Mouse (Mus musculus): ENCODE results near the gene Fance.
"Not testable (repeated sequence)": the region's sequence is repeated elsewhere in the genome, so short reads cannot be mapped to it uniquely, and the experiment has no call there.

Fance gene

DNA sequence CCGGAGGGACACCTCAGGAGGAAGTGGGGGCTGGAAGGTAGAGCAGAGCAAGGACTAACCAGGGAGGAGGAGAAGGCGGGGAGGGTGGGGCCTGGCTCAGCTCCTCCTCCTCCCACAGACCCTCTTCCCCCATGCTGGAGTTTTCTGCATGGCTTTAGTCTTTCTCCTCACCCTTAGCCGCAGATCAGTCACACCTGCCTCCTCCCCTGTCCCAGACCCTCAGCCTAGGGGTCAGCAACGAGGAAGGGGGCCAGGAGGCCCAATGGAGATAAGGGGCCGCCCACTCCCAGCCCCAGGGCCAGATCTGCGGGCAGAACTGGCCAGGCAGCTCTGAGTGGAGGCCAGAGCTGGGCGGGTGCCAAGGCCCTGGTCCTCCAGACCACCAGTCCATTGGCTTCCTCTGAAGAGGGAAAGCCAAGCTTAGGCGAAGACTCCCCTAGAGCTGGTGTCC lies 32.0 kb downstream of the Fance start:
- in situ Hi-C loops (cut with MboI; ENCODE audit: unreplicated experiment in 2 of 2): no loop called here

DNA sequence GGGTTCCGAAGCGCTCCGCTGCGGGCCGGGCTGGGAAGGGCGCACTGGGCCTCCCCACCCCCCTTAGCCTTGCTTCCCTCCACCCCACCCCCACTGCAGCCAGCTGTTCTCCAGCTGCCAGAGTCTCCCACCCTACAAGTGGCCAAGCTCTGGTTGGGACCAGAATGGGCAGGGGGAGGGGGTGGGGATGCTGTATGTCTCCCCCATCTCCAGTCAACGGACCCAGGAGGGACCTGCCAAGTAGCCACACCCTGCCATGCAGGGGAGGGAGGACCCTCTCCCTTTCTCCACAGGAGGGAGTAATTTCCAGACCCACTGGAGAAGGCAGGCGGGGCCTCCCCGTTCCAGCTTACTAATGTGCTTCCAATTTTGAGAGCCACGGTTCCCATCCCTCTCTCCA lies 32.6 kb downstream of the Fance start:
- in situ Hi-C loops (cut with MboI; ENCODE audit: unreplicated experiment in 2 of 2): no loop called here

DNA sequence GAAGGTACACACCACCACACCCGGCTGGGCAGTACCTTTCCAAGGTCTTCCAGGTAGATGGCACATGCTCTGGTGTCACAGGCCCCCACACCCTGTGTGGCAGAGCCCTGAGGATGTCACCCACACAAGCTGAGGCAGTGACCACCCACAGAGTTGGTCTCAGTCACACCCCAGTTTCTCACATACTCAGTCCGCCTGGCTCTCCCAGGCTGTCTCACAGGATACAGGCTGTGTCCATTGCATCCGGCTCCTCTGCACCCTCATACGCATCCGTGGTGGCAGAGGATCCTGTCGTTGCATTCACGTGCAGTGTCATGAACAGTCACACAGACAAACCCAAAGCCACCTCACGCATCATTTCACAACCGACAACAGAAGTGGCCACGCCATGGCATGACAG lies 34.0 kb downstream of the Fance start:
- in situ Hi-C loops (cut with MboI; ENCODE audit: unreplicated experiment in 2 of 2): no loop called here

DNA sequence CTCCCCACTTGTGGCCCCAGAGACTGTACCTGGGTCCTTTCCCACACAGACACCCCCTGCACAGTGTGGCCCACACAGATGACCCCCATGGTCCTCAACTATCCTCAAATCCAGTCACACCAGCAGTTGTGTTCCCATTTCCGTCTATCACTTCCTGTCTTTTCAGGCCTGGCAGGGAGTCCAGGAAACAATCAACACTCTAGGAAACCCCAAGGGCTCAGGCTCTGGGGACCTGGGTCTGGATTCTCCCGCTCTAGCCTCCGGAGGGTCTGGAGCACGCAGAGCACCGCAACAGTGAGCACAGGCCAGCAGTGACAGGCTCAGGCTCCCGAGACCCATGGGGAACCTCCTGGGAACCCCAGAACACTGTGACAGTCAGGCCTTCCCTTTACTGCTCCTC lies 34.9 kb downstream of the Fance start:
- in situ Hi-C loops (cut with MboI; ENCODE audit: unreplicated experiment in 2 of 2): no loop called here

DNA sequence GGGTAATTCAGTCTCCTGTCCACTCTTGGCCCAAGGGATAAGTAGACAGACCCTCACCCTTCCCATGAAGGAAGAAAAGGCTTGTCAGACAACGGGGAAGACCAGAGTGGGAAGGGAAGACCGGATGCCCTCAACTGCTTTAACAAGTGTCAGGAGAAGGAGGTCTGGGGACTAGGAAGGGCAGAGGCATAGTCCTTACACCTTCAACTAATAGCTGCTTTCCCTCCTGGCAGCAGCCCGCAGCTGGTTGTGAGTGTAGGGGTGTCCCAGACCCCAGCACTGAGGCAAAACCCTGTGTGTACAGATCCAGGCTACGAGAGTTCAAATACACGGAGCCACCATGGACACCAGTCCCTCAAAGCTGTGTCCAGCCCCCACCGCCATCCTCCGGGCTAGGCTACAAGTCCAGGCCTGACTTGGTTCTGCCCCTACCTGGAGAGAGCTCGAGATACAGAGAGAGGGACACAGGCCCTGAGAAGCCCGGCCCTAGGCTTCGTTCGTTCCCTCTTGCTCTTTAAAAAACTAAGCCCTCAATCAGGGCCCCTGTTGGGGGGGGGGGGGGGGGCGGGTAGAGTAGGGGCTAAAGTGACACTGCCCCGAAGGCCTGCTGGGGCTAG lies 36.1 kb downstream of the Fance start:
- in situ Hi-C loops (cut with MboI; ENCODE audit: unreplicated experiment in 2 of 2): no loop called here

DNA sequence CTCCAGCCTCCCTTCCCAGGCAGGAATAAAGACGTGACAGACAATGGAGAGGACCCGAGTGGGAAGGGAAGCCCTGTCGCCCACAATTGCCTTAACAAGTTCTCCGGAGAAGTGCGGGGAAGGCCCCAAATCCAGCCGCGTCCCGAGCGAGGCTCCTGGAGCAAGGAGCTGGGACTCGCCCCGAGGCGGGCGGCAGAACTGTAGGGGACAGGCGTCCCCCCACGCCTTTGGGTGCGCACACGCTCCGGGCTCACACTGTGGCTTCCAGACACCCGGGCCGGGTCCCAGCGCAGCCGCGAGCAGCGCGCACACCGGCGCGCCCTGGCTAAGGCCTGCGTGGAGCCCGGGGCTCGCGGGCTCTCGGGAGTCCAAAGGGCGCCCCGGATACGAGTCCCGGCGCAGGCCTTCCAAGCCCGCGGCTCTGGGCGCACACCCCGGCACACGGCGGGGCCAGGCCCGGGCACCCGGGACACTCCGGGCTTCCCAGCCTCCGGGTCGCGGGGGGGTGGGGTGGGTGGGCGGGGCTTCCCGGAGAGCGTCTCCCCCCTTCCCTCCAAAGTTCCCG lies 36.7 kb downstream of the Fance start:
- in situ Hi-C loops (cut with MboI; ENCODE audit: unreplicated experiment in 2 of 2): no loop called here

DNA sequence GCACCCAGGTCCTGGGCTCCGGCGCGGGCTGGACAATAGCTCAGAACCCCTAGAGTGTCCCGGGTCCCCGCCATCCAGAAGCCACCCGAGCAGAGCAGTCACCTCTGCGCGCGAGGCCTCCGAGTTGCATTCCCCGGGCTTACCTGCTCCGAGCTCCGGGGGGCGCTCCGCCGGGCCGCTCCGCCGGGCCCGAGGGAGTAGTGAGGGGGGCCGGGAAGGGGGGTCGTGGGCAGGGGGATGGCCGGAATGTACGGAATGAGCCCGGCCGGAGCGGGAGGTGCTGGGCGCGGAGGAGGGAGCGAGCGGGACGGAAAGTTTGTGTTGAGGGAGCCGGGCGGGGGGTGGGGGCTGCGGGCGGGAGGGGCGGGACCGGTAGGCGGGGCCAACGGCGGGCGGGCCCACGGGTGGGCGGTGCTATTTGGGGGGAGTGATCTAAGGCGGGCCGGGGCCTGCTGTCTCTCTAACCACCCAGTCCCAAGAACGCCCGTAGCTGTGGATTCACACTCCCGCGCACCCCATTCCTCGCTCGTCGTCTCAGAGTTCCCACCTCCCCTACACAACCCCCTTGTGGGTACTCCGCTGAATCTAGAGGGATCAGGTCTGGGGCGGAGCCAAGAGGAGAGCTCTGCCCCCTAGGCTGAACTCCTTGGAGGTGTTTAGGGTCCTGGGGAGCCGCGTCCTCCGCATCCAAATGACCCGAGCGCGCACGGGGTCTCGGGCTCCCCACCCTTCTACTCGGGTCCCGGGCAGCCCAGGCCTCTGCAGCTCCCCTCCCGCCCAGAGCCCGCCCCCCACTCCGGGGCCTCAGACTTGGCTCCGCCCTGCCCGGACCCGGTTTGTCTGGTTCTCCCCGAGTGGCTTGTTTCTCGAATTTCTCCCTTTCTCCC lies 37.4 kb downstream of the Fance start, which contains the start of gene Tead3:
Tead3 (minus strand) TSS at position 352 of the 887 bp plus-strand sequence.
- in situ Hi-C loops (cut with MboI; ENCODE audit: unreplicated experiment in 2 of 2): no loop called here

DNA sequence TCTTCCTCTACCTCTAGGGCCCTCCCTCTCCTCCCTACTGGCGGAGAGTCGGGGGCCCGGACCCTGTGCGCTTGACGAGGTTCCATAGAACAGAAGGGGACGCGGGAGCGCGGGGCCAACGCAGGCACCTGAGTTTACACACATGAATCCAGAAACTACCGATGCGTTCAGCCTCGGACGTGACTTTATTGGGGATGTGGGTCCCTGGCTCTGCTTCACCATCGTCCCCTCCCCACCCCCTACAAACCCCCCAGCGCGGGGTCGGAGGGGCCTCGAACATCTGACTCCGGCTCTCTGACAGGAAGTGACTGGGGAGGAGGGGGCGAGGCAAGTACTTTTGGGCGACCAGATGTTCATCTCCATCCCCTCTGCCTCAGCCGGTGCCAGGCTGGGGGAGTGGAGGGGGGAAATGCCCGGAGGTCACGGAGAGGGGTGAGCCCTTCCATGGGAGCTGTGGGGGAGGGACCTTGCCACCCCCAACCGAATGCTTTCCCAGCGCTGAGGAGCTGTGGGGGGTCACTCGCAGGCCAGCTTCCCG lies 38.1 kb downstream of the Fance start:
- in situ Hi-C loops (cut with MboI; ENCODE audit: unreplicated experiment in 2 of 2): no loop called here

DNA sequence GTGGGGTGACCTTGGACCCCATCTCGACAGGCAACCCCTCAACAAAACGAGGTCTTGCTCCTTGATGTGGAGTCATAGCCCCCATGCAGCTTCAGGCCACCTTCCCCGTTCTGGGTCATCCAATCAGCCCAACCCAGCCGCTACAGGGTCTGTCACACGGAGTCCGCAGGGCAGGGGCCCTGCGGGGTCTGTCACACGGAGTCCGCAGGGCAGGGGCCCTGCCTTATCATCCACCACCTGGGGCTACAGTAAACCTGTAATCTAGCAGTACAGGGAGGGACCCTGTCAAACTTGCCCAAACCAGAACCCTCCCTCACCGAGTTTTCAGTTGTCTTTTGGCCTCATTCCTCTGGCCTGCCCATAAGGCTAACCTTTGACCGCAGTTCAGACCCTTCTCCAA lies 38.7 kb downstream of the Fance start:
- in situ Hi-C loops (cut with MboI; ENCODE audit: unreplicated experiment in 2 of 2): no loop called here

DNA sequence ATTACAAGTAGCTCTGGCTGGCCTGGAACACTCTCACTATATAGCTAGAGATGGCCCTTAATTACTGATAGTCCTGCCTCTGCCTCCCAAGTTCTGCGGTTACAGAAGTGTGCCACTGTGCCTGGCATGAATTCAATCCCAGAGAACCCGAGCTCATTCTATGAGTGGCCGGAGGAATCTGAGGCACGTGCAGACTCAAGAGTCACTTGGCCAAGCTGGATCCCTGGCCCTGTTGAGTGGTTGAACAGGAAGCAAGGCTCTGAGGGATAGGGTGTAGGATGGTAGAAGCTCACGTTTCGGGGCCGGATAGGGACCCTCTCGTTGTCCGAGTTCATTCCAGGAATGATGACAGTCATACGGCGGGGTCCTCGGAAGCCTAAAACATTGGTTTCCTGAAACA lies 42.6 kb downstream of the Fance start:
- in situ Hi-C loops (cut with MboI; ENCODE audit: unreplicated experiment in 2 of 2): no loop called here

DNA sequence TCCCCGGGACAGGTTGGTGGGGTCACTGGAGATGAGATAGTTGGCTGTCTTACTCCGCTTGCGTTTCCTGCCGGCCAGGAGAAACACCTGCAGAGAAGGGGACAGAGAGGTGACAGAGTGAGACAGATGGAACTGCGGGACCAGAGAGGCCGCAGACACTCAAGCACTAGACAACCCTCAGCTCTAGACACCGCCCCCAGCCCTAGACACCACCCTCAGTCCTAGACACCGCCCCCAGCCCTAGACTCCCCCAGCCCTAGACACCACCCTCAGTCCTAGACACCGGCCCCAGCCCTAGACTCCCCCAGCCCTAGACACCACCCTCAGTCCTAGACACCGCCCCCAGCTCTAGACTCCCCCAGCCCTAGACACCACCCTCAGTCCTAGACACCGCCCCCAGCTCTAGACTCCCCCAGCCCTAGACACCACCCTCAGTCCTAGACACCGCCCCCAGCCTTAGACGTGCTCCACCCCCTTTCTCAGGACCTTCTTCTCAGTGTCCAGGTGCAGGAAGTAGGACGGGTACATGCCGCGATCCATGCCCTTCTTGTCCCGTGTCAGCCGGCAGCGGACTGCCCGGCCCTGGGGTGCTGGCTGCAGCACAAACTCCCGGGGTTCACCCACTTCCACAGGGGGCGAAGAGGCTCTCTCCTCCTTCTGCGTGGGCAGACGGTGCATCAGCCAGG lies 45.4 kb downstream of the Fance start:
- in situ Hi-C loops (cut with MboI; ENCODE audit: unreplicated experiment in 2 of 2): not testable (repeated sequence)

DNA sequence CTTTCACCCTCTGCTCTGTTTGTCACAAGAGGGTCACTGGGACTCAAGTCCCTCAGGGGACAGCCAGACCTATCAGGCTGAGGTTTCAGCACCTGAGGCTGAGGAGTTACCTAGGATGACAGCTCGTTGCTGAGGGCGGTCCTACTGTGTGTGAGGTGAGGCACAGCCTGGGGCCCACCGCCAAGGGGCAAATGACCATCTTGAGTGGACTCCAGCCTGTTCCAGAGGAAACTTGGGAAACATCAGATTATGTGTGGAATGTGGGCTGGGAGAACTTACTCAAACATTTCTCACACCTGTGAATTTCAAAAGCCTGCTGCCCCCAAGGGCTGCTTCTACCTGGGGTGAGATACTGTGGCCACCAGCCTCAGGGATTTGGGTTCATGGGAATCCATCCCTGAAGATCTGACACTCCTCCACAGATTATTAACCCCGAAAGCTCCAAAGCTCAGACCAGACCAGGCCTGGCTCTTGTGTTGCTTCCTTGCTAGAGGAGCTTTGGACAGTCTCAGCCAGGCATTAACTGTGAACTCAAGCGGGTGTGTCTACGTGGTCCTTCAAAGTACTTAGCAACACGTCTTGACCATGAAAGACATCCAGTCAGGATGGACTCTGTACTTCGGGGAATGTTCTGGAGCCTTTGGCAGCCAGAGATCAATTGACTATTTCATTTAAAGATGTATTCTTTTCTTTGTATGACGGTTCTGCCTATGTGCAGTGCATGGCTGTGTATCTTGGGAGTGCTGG lies 47.4 kb downstream of the Fance start:
- in situ Hi-C loops (cut with MboI; ENCODE audit: unreplicated experiment in 2 of 2): no loop called here

DNA sequence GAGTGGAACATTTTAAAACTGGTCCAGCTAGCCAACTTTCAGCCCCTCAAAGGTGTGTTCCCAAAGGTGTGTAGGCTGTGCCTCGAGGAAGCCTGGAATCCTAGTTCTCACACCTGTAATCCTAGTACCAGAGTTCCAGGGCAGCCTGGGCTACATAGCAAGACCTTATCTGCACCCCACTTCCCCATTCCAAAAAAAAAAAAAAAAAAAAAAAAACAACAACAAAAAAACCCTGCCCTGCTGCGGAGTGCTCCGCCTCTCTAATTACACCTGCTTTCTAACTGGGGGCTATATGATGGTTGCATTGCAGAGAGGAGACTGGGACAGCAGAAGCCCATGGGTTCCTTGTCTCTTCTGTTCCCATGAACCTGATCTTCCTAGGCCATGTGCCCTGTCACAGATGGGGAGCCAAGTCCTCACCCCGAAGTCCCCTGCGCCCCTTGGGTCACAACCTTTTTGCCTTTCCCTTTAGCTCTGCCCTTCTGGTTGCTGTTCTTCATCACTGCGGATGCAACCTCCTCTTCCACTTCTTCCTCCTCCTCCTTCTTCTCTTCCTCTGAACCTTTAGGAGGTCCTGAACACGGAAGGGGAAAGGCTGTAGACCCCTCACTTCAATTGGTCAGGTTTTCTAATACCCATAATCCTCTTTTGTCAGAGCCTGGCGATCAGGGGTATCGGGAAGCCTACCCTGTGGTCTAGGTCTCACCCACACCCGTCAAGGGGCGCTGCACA lies 48.8 kb downstream of the Fance start:
- in situ Hi-C loops (cut with MboI; ENCODE audit: unreplicated experiment in 2 of 2): no loop called here

DNA sequence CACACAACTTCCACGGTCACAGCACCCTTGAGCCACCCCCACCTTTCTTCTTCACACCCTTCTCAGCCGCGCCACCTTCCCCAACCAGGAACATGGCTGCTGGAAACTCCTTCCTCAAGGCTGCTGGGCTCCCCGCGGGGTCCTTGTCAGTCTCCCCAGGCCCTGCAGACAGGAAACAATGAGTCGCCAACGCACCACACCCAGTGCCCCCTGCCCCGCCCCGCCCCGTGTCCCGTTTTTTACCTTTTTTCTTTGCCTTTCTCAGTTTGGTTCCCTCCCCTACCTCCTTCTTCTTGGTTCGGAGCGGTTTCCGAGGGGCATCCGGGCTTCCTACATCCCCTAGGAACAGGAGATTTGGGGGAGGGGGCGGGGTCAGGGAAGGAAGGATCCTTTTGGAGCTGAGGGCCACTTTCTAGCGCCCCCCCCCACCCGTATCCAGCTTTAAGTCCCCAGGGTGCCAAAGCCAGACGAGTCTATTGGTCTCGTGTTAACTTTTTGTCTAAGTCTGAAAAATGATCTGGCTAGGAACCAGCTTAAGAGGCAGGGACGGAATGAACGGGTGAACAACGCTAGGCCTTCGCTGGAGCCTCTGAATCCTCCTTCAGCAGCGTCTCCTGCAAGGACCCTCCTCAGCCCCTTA lies 49.5 kb downstream of the Fance start:
- in situ Hi-C loops (cut with MboI; ENCODE audit: unreplicated experiment in 2 of 2): no loop called here

DNA sequence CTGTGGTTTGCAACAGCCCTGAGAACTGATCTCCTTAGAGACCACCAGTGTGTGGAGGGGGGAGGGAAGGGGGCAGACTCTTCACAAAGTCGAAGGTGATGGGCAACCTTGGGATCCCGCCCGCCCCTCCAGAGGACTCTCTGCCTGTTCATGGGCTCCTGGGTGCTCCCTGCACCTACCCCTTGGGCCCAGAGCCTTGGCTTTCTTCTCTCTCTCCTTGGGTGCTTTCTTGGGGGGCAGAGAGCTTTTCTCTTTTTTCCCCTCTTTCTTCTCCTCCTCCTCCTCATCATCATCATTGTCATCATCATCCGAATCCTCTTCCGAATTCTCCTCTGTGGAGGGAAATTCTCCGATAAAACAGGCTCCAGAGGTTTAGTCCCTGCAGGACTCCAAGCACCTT lies 50.2 kb downstream of the Fance start:
- in situ Hi-C loops (cut with MboI; ENCODE audit: unreplicated experiment in 2 of 2): no loop called here

DNA sequence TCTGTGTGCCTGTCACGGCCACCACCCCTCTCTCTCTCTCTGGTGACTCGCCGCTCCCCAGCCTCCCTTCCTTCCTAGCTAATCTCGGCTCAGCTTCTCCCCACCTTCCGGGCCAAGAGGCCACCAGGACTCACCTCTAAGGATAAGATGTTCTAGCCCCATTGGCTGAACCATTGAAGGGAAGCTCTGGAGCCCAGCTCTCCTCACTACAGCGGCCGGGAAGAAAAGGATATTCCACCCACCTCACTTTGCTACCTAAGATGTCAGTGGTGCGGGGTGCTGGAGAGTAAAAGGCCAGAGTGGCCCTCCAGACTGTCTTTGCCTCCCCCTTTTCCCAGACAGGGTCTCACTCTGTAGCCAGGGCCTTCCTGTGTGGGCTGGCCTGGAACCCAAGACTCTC lies 51.8 kb downstream of the Fance start, which contains the start of gene Tulp1:
Tulp1 (minus strand) TSS at position 101 of the 400 bp plus-strand sequence.
- in situ Hi-C loops (cut with MboI; ENCODE audit: unreplicated experiment in 2 of 2): loop anchor here (5.0 kb wide), 2 partner anchors 158 to 163 kb away; partner anchors contain the start of gene Def6 (in 1 of the 2)

DNA sequence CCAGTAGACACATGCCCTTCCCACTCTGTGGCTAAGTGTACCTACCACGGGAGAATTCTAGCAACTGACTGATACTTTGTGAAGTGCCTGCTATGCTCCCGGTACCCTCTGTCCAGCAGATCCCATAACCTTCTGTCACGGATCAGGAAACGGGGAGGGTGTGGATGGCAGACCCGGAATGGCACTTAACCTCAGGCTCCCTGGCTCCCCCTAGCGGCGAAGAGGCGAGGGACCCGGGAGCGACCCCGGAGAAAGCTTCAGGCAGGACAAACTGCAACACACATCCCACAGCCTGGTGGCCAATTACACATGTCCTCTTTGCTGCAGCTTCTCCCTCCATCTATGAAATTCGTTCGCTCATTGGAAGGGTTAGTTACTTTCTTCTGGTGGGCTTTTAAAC lies 55.1 kb downstream of the Fance start:
- in situ Hi-C loops (cut with MboI; ENCODE audit: unreplicated experiment in 2 of 2): loop anchor here (5.0 kb wide), 2 partner anchors 161 to 166 kb away; partner anchors contain the start of gene Def6 (in 1 of the 2)

DNA sequence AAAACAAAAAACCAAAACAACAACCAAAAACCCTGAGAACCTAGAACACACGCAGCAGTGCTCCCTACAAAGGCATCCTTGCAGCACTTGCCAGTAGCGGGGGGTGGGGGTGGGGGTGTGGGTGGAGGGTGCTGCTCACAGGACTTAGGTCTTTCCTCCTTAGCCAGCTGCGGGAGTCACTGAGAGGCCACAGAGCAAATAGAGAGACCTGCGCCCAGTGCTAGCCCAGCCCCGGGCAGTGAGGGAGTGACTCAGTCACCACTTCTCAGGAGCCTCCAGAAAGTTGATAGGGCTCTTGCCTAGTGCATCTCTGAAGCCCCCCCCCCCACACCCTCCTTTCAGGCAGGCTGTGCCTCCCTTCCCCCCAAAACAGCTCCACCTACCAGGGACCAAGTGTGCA lies 55.7 kb downstream of the Fance start:
- in situ Hi-C loops (cut with MboI; ENCODE audit: unreplicated experiment in 2 of 2): loop anchor here (5.0 kb wide), 2 partner anchors 162 to 167 kb away; partner anchors contain the start of gene Def6 (in 1 of the 2)

DNA sequence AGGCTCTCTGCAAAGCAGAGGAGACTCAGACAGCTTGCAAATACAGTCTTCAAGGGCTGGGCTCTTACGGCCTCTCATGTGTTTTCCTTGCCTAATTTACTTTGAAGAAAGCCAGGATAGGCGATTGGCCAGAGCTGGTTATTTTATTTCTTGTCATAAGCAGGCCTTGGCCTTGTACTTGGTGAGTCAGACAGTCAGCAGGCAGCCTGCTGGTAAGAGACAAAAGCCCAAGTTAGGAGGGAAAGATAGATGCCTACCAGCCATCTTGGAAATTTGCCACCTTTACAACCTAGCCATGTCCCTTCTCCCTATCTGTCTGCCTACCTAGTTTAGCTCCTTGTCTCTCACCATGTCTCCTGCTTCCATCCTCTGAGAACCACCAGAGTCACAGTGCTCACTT lies 58.0 kb downstream of the Fance start:
- in situ Hi-C loops (cut with MboI; ENCODE audit: unreplicated experiment in 2 of 2): loop anchor here in 1 of 2 experiments (10.0 kb wide), 1 partner anchor 164 kb away; the partner anchor contains the start of gene Armc12

All from v-Abl transformed pro-B cells (cell line).